Mouse (Mus musculus): Measurements from ENCODE around the gene Mars.
A peak's percentile ranks its signal among the peaks of the same experiment; 100 is the strongest.

DNA sequence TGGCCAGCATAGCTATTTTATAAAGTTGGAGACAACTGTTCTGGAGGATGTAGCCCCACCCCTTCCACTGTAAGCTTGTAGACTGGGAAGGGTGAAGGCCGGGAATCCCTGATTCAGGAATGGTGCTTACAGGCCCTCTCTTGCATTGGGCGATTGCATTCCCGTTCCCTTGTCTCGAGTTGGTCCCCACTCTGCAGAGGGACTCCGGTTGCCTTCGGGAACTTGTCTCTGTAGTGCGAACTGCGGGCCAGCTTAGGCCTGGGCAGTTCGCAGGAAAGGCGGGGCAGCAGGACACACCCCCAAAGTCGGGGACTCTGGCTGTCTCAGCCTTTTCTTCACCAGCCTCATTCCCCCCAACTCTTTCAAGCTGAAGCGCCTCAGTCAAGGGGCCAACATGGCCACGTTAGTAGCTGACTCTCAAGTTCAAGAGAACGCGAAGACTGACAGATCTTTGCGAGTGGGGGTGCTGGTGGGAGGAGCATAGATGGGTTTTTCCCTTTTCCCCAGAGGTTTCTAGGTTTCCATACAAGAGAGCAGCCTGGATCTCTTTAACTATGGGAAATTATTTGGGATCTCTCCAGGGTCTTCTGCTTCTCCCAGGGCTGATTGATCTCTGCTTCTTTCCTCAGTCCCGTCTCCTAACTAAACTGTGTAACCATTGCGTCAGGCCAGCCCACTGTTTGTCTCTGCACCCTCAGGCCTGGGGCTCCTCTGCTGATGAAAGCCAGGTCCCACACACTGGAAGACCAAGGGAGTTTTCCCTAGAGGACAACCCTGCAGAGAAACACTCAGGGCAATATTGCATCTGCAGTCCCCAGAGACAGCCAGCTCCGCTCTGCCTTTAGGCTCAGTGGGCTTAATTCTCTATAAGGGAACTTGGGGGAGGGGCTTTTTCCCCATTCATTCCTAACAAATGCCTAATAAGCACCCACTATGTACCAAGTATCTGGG, 20.4 kb downstream of the Mars start:
- TF ChIP-seq CTCF (IDR thresholded peaks at IDR 0.05; ENCODE audit: insufficient read depth, low read length) (no peak), POLR2A (IDR thresholded peaks at IDR 0.05; ENCODE audit: borderline replicate concordance, extremely low read depth, low read depth, low read length) (0 out of 2 replicates have a peak, but pooled peaks have one; percentile 17)
